Mouse (Mus musculus) forebrain, embryonic 10.5 days (tissue): ENCODE results near the gene P4ha2. TPM values are rescaled to one million over a fixed set of nuclear protein-coding genes. Genes with fewer than 3 reads are reported as not detected.

Source experiments
- DNase-seq: peaks from one replicate; pipeline ENCODE4 v3.0.0-alpha.2; 2017; ENCODE audit warnings: low spot score; ENCODE audit errors: extremely low spot score
- H3K27ac ChIP-seq: fragments of 300-500 bp; sonication (generic); 2 replicates; pipeline ENCODE4 v1.5.1; 2016; ENCODE audit warnings: mild to moderate bottlenecking
- H3K27me3 ChIP-seq: fragments of 300-500 bp; sonication (generic); 2 replicates; pipeline ENCODE4 v1.6.1; 2016; ENCODE audit warnings: mild to moderate bottlenecking; ENCODE audit not compliant: poor library complexity, severe bottlenecking
- H3K36me3 ChIP-seq: fragments of 300-500 bp; sonication (generic); replicated peaks from 2 replicates; pipeline ENCODE4 v1.6.1; 2016; ENCODE audit warnings: mild to moderate bottlenecking, moderate library complexity
- H3K4me1 ChIP-seq: fragments of 300-500 bp; sonication (generic); 2 replicates; pipeline ENCODE4 v1.6.1; 2016
- H3K4me3 ChIP-seq: fragments of 300-500 bp; sonication (generic); 2 replicates; pipeline ENCODE4 v1.5.1; 2016; ENCODE audit warnings: mild to moderate bottlenecking, moderate library complexity
- H3K9me3 ChIP-seq: fragments of 300-500 bp; sonication (generic); 2 replicates; pipeline ENCODE4 v1.6.1; 2016; ENCODE audit warnings: mild to moderate bottlenecking, moderate library complexity
- WGBS: fragments of 180-500 bp; shearing (Covaris S2); methylation state at CpG from one replicate; pipeline ENCODE4 v1.1.7; 2016; 5-methylcytosine and 5-hydroxymethylcytosine counted together
- polyA plus RNA-seq: library from polyadenylated mRNA; unstranded; fragments of >200 nt; fragmentation: Nextera tagmentation; extraction: Ambion mirVana; gene quantifications from 2 replicates; pipeline ENCODE4 v1.2.1, GENCODE M21; 2016

P4ha2 gene
- polyA plus RNA-seq, 1 experiment from 2014 or later: 15.9 TPM

DNA sequence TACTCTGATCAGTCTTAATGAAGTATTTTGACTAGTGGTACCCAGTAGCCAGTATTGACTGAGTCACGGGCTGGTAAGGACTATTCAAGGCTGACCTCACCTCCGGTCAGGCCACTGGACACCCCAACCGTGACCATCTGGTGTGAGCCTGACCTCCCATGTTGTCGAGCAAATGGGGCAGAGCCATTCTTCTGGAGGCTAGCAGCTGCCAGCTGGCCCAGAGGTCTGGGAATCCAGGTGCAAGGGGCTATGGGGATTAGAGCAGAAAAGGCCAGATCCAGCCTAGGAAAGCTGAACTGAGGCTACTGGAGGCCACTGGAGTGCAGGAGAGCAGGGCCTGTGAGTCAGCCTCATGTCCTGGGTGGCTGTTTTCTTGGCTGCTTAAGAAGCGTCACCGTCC is 24.5 kb upstream of the P4ha2 start:
- no peak overlapping the region for H3K27ac ChIP-seq
- peaks cover 3% of the 10 kb centered on the region; the same call in 1 of the 2 replicates for H3K9me3 ChIP-seq
- H3K4me1 ChIP-seq: peaks cover 8% of the 10 kb centered on the region
- no peak overlapping the region for H3K4me3 ChIP-seq
- no peaks in the 10 kb centered on the region for H3K36me3 ChIP-seq
- no peak for DNase-seq
- H3K27me3 ChIP-seq: peaks cover 10% of the 10 kb centered on the region
- 76% methylated on average over 6 of the region's 6 CpGs for WGBS

DNA sequence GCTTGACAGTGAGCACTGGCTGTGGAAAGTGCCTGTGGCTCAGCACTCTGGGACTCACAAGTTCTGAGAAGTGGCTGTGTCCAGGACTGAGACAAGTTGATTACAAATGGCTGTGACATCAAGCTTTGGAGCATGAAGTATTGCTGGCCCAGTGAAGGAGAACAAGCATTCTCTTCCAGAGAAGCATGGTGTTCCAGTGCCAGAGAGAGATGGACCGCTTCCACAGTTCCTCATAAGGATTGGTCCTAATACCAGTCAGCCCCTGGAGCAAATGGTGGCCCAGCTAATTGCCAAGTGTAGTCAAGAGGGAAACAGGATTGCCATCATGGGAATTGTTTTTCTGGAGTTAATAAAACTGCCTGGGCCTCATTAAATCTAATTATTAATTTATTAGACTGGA is 23.8 kb upstream of the P4ha2 start:
- no peak overlapping the region for H3K27ac ChIP-seq
- H3K9me3 ChIP-seq: peaks cover 3% of the 10 kb centered on the region; the same call in 1 of the 2 replicates
- WGBS: 90% methylated on average over 1 of the region's 1 CpGs

DNA sequence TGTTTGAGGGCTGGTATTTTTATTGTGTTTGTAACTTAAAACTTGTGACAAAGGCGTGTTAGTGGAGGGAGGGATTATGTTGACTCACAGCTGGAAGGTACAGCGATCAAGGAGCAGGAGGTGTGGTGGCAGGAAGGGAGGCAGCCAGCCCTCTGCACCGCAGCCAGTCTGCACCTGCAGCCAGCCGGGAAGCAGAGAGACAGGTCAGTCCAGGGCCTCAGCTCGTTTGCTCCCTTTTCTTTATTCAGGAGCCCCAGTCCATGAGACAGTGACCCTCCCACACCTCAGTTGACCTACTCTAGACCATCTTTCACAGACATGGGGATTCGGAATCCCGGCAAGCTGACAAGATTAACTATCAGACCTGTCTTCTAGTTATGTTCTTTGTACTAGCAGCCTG is 19.5 kb upstream of the P4ha2 start:
- Histone ChIP-seq H3K4me3 (no peak overlapping the region), H3K27ac (no peak overlapping the region), H3K9me3 (no peaks in the 10 kb centered on the region), H3K36me3 (no peaks in the 10 kb centered on the region), H3K4me1 (no peaks in the 10 kb centered on the region), H3K27me3 (no peaks in the 10 kb centered on the region)
- no peak for DNase-seq
- 37% methylated on average over 7 of the region's 7 CpGs for WGBS

More for the DNA sequence above, 23.8 kb upstream of the P4ha2 start:
- DNase-seq: no peak
- H3K36me3 ChIP-seq: no peaks in the 10 kb centered on the region
- H3K4me1 ChIP-seq: peaks cover 8% of the 10 kb centered on the region
- H3K27me3 ChIP-seq: peaks cover 3% of the 10 kb centered on the region; the same call in 1 of the 2 replicates
- no peak overlapping the region for H3K4me3 ChIP-seq

DNA sequence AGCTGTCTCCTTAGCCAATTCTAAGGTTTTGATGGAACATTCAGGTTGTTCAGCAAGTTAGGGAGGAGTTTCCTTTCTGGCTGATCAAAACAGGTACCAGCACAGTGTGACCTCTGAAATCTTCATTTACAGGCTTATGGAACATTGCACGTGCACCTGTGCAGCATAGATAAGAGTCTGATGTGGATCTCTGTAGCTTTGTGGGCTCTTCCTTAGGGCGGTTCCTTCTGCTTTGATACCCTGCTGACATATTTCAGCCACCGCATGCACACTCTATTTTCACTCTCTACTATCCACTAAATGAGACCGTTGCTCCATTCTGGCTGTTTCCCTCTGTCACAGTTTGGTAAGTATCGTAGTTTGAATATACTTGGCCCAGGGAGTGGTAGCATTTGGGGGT is 17.2 kb upstream of the P4ha2 start:
- no peak overlapping the region for H3K27ac ChIP-seq
- no peaks in the 10 kb centered on the region for H3K9me3 ChIP-seq
- WGBS: 92% methylated on average over 5 of the region's 5 CpGs
- no peak for DNase-seq
- H3K36me3 ChIP-seq: no peaks in the 10 kb centered on the region
- no peaks in the 10 kb centered on the region for H3K4me1 ChIP-seq
- H3K27me3 ChIP-seq: no peaks in the 10 kb centered on the region
- no peak overlapping the region for H3K4me3 ChIP-seq

DNA sequence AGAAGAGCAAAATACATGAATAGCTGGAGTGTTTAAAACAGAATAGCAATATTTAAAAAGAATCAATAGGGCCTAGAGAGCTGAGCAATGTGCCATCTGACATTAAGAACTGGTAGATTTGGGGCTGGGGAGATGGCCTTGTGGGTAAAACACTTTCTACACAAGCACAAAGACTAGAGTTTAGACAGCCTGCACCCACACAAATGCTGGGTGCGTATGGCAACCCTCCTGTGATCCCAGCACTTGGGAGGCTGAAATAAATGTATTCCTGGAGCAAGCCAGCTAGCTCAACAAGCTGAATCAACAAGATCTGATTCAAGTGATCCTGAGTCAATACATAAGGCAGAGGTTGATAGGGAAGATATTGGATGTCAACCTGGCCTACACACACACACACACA is 14.9 kb upstream of the P4ha2 start:
- H3K27ac ChIP-seq: no peak overlapping the region
- H3K27me3 ChIP-seq: no peaks in the 10 kb centered on the region
- 95% methylated on average over 1 of the region's 1 CpGs for WGBS
- no peaks in the 10 kb centered on the region for H3K4me1 ChIP-seq
- no peak overlapping the region for H3K4me3 ChIP-seq
- H3K9me3 ChIP-seq: no peaks in the 10 kb centered on the region
- DNase-seq: no peak
- H3K36me3 ChIP-seq: no peaks in the 10 kb centered on the region

DNA sequence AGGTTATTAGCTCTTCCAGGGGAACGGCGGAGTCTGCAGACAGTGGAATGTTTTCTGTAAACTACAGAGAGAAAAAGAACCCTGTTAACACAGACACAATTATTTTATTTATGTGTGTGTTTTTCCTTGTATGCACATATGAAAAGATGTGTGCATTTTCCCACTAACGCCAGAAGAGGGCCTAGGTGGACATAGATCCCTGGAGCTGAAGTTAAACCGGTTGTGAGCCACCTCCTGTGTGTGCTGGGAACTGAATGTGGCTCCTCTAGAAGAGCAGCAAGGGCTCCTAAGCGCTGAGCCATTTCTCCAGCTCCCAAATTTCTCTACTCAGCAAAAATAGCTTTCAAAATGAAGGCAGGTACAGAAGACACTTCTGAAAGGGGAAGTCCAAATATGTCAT is 14.1 kb upstream of the P4ha2 start:
- WGBS: 65% methylated on average over 5 of the region's 5 CpGs
- Histone ChIP-seq H3K27me3 (no peaks in the 10 kb centered on the region), H3K9me3 (no peaks in the 10 kb centered on the region), H3K4me3 (no peak overlapping the region), H3K4me1 (no peaks in the 10 kb centered on the region), H3K36me3 (no peaks in the 10 kb centered on the region), H3K27ac (no peak overlapping the region)
- no peak for DNase-seq

DNA sequence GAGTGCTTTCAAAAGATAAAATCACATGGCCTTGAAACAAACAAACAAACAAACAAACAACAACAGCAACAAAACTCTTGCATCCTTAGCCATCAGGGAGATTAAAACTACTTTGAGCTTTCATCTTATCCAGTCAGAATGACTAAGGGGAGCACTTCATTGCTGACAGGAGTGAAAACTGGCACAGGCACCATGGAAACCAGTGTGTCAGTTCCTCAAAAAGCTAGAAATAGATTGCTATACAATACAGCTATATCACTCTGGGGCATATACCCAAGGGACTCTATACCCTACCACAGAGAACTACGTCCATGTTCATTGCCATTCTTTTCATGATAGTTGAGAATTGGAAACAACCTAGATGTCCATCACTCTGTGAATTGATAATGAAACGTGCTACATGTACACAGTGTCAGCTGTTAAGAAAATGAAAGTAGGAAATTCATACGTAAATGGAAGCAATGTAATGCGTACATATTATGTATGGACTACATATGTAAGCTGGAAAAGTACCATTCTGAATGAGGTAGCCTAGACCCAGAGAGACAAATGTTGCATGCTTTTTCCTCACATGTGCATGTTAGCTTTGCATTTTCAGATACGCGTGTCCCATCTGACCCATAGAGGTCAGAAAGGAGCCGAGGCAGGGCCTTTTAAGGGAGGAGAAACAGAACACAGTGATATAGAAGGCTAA is 11.5 kb upstream of the P4ha2 start:
- H3K36me3 ChIP-seq: no peaks in the 10 kb centered on the region
- no peaks in the 10 kb centered on the region for H3K27me3 ChIP-seq
- no peak overlapping the region for H3K4me3 ChIP-seq
- 85% methylated on average over 7 of the region's 7 CpGs for WGBS
- H3K9me3 ChIP-seq: no peaks in the 10 kb centered on the region
- H3K4me1 ChIP-seq: peaks cover 12% of the 10 kb centered on the region; the same call in 1 of the 2 replicates
- no peak overlapping the region for H3K27ac ChIP-seq
- DNase-seq: no peak

DNA sequence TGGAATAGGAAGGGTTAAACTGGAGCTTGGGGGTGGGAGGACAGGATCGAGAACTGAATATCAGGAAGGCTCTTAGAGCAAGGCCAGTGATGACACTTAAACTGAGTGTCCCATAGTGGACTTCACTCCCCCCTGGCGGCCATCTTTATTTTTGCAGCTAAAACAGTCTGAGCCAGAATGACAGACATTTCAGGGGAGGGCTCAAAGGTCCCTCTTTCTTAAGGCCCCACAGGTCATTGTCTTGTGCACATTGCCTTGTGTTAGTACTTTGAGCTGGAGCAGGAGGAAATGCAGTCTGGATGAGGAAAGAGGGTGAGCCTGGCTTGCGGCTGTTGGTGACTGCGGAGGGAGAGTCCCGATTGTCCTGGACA is 11.0 kb upstream of the P4ha2 start:
- Histone ChIP-seq H3K27ac (no peak overlapping the region), H3K9me3 (no peaks in the 10 kb centered on the region), H3K27me3 (no peaks in the 10 kb centered on the region), H3K4me1 (peaks cover 12% of the 10 kb centered on the region; the same call in 1 of the 2 replicates), H3K4me3 (no peak overlapping the region), H3K36me3 (no peaks in the 10 kb centered on the region)
- DNase-seq: peak; percentile 67
- WGBS: 57% methylated on average over 5 of the region's 5 CpGs

DNA sequence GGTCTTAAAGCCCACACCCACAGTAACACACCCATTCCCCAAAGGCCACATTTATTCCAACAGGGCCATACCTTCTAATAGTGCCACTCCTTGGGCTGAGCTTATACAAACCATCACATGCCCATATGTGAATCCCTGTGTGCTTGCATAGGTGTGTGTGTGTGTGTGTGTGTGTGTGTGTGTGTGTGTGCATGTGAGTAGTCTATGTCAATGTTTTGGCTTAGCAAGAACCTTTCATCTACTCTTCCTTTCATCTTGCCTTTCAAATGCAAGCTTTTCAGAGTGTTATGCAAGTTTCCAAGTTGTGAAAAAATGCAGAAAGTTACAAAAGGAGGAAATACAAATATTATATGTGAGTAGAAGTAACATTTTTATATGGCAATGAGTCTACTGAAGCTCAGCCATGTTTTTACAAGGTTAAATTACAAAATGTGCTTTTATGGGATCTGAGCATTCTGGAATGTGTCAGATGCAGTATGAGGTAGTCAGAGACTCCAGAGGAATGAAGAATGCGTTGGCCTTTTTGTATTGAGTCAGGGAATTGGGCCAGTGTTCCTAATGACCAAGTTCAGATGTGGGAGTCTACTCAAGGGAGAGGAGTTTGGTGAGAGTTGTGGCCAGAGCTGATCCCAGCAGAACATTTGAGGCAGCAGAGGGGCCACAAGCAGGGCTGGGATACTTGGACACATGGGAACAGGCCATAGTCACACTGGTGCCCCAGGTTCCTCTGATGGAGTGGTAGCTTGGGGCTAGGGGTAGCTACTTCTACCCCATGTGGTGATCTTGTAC is 9.6 kb upstream of the P4ha2 start:
- no peaks in the 10 kb centered on the region for H3K36me3 ChIP-seq
- 93% methylated on average over 1 of the region's 1 CpGs for WGBS
- no peaks in the 10 kb centered on the region for H3K9me3 ChIP-seq
- H3K27ac ChIP-seq: no peak overlapping the region
- H3K4me1 ChIP-seq: peaks cover 12% of the 10 kb centered on the region; the same call in 1 of the 2 replicates
- DNase-seq: no peak
- H3K27me3 ChIP-seq: no peaks in the 10 kb centered on the region
- H3K4me3 ChIP-seq: no peak overlapping the region

DNA sequence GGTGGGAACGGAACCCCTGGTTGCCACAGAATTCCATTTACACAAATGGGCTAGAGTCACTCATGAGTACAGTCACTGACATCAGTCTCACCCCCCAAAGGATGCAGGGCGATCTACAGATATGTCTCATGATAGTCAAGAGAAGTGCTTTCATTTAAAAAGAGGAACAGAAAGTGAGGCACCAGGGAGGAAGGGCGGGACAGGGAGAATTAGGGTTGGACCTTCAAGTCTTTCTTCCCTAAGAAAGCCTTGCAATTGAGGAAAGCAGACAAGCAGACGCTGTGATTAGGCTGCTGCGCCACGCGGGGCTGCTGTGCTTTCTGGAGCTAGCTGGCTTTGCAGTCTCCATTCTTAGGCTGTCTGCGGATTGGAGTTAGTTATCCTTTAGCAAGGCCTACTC is 8.2 kb upstream of the P4ha2 start:
- Histone ChIP-seq H3K9me3 (no peaks in the 10 kb centered on the region), H3K27ac (no peak overlapping the region), H3K4me1 (peaks cover 12% of the 10 kb centered on the region; the same call in 1 of the 2 replicates), H3K4me3 (no peak overlapping the region), H3K27me3 (no peaks in the 10 kb centered on the region), H3K36me3 (no peaks in the 10 kb centered on the region)
- no peak for DNase-seq
- WGBS: 62% methylated on average over 8 of the region's 8 CpGs

DNA sequence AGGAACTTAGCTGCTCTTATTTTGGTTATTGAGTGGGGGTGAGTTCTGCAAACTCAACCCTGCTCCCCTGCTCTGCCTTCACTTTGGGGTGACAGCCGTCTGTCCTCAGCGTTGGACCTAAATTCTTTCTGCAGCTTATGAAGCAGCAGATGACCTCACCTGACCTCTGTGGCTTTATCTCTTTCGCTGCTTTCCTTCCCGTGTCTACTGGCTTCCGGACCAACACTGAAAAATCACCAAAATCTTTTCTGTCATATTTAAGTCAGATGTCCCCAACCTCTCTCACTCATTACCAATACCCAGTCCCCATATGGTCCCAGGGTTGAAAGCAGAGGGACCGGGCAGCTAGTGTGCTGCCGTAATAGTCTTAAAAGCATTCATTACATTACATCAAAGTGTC is 7.7 kb upstream of the P4ha2 start:
- WGBS: 68% methylated on average over 7 of the region's 7 CpGs
- H3K27ac ChIP-seq: no peak overlapping the region
- no peak for DNase-seq
- no peak overlapping the region for H3K4me3 ChIP-seq
- no peaks in the 10 kb centered on the region for H3K36me3 ChIP-seq
- H3K27me3 ChIP-seq: no peaks in the 10 kb centered on the region
- peaks cover 12% of the 10 kb centered on the region; the same call in 1 of the 2 replicates for H3K4me1 ChIP-seq
- H3K9me3 ChIP-seq: no peaks in the 10 kb centered on the region

DNA sequence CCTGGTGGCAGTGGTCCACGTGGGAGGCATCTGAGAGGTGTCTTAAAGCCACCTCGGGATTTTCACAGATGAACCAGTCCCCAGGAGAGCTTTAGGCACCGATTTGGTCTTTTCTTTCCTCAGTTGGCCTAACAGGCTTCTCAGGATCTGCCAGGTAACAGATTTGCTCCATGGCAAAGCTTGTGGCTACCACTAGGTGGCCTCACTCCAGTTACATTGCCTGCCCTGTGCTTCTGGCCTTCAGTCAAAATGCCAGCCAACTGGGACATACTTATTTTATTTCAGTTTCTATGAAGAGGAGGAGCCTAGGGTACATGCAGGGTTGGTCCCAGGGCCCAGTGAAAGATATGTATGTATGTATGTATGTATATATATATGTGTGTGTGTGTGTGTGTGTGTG is 6.9 kb upstream of the P4ha2 start:
- Histone ChIP-seq H3K27me3 (no peaks in the 10 kb centered on the region), H3K9me3 (no peaks in the 10 kb centered on the region), H3K36me3 (no peaks in the 10 kb centered on the region), H3K27ac (no peak overlapping the region), H3K4me1 (peaks cover 12% of the 10 kb centered on the region; the same call in 1 of the 2 replicates), H3K4me3 (no peak overlapping the region)
- DNase-seq: no peak
- 4% methylated on average over 3 of the region's 3 CpGs for WGBS
